Mouse (Mus musculus) small intestine, adult 2 months (tissue): ENCODE results near the gene Cic. TPM values are rescaled to one million over a fixed set of nuclear protein-coding genes. Genes with fewer than 3 reads are reported as not detected.

ENCODE experiments used
- H3K27ac ChIP-seq: fragments of 200-500 bp; 2 replicates; pipeline ENCODE4 v1.5.1; 2012; ENCODE audit warnings: low read depth, low read length, control low read depth, inconsistent platforms; ENCODE audit not compliant: insufficient read depth
- H3K27me3 ChIP-seq: fragments of 200-500 bp; 2 replicates; pipeline ENCODE4 v1.6.1; 2012; ENCODE audit warnings: mild to moderate bottlenecking, moderate library complexity, low read length, inconsistent platforms; ENCODE audit not compliant: control insufficient read depth, insufficient read depth
- H3K36me3 ChIP-seq: fragments of 200-500 bp; 2 replicates; pipeline ENCODE4 v1.6.1; 2012; ENCODE audit warnings: mild to moderate bottlenecking, low read length, control low read depth, inconsistent platforms; ENCODE audit not compliant: control insufficient read depth, insufficient read depth
- H3K4me1 ChIP-seq: fragments of 200-500 bp; 2 replicates; pipeline ENCODE4 v1.6.1; 2012; ENCODE audit warnings: low read length, inconsistent platforms, mixed read lengths; ENCODE audit not compliant: control insufficient read depth, insufficient read depth, insufficient read length
- H3K4me3 ChIP-seq: fragments of 200-500 bp; 2 replicates; pipeline ENCODE4 v1.5.1; 2012; ENCODE audit warnings: low read depth, mild to moderate bottlenecking, control low read depth, inconsistent platforms, low read length, moderate library complexity
- CTCF ChIP-seq: fragments of 200-500 bp; IDR thresholded peaks from 2 replicates; pipeline ENCODE4 v1.5.1; 2012; ENCODE audit warnings: low read depth, mild to moderate bottlenecking, control low read depth, inconsistent platforms, low read length, moderate library complexity, mixed read lengths; ENCODE audit not compliant: insufficient replicate concordance, insufficient read length; ENCODE audit errors: extremely low read depth
- POLR2A ChIP-seq: fragments of 200-500 bp; IDR thresholded peaks from 2 replicates; pipeline ENCODE4 v1.6.1; 2012; ENCODE audit warnings: low read depth, mild to moderate bottlenecking, control low read depth, inconsistent platforms, low read length, moderate library complexity
- WGBS: fragments of 180-500 bp; shearing (Covaris S2); methylation state at CpG from one replicate; pipeline ENCODE4 v1.1.7; 2018; 5-methylcytosine and 5-hydroxymethylcytosine counted together
- polyA plus RNA-seq: library from polyadenylated mRNA; depleted of rRNA; stranded (reverse); fragments of >200 nt; gene quantifications from 2 replicates; pipeline ENCODE4 v1.2.3, GENCODE M21; 2012

Gene Cic
- polyA plus RNA-seq, 1 experiment = 65.6 TPM

GRCm38 (mm10) chr7:25288011-25288410 is 20.5 kb downstream of the Cic start:
- H3K27ac ChIP-seq = no peak overlapping the region
- peaks cover 18% of the 10 kb centered on the region for H3K4me1 ChIP-seq
- TF ChIP-seq CTCF (no peak), POLR2A (no peak)
- H3K27me3 ChIP-seq = no peaks in the 10 kb centered on the region
- peaks cover 70% of the 10 kb centered on the region for H3K36me3 ChIP-seq
- H3K4me3 ChIP-seq = no peak overlapping the region
- WGBS = 90% methylated on average over 12 of the region's 12 CpGs

- TF ChIP-seq POLR2A (no peak), CTCF (no peak)
- H3K4me3 ChIP-seq = no peak overlapping the region
- 89% methylated on average over 3 of the region's 3 CpGs for WGBS
- peaks cover 12% of the 10 kb centered on the region for H3K4me1 ChIP-seq
- H3K36me3 ChIP-seq = peaks cover 76% of the 10 kb centered on the region
- H3K27ac ChIP-seq = no peak overlapping the region
- no peaks in the 10 kb centered on the region for H3K27me3 ChIP-seq
Measured at GRCm38 (mm10) chr7:25288721-25289120, 21.2 kb downstream of the Cic start.

GRCm38 (mm10) chr7:25289925-25290324 is 22.4 kb downstream of the Cic start:
- peaks cover 10% of the 10 kb centered on the region for H3K4me1 ChIP-seq
- H3K27ac ChIP-seq = no peak overlapping the region
- no peaks in the 10 kb centered on the region for H3K27me3 ChIP-seq
- no peak overlapping the region for H3K4me3 ChIP-seq
- no peak for TF ChIP-seq POLR2A
- no peak for TF ChIP-seq CTCF
- 96% methylated on average over 3 of the region's 3 CpGs for WGBS
- H3K36me3 ChIP-seq = peaks cover 81% of the 10 kb centered on the region

- no peak overlapping the region for H3K27ac ChIP-seq
- H3K4me3 ChIP-seq = no peak overlapping the region
- TF ChIP-seq CTCF (no peak), POLR2A (no peak)
- WGBS = 88% methylated on average over 1 of the region's 1 CpGs
- peaks cover 77% of the 10 kb centered on the region for H3K36me3 ChIP-seq
- no peaks in the 10 kb centered on the region for H3K27me3 ChIP-seq
- peaks cover 10% of the 10 kb centered on the region for H3K4me1 ChIP-seq
Measured at GRCm38 (mm10) chr7:25290463-25290862, 23.0 kb downstream of the Cic start.

GRCm38 (mm10) chr7:25290911-25291310 is 23.4 kb downstream of the Cic start:
- TF ChIP-seq CTCF (no peak), POLR2A (no peak)
- Histone ChIP-seq H3K27ac (no peak overlapping the region), H3K27me3 (no peaks in the 10 kb centered on the region), H3K4me3 (no peak overlapping the region), H3K36me3 (peaks cover 75% of the 10 kb centered on the region), H3K4me1 (peaks cover 11% of the 10 kb centered on the region)
- WGBS = 57% methylated on average over 2 of the region's 2 CpGs

- WGBS = 48% methylated on average over 7 of the region's 7 CpGs
- TF ChIP-seq POLR2A (no peak), CTCF (no peak)
- peaks cover 63% of the 10 kb centered on the region for H3K36me3 ChIP-seq
- H3K27me3 ChIP-seq = no peaks in the 10 kb centered on the region
- peaks cover 15% of the 10 kb centered on the region for H3K4me1 ChIP-seq
- no peak overlapping the region for H3K4me3 ChIP-seq
- H3K27ac ChIP-seq = no peak overlapping the region
Measured at GRCm38 (mm10) chr7:25292107-25292506, 24.6 kb downstream of the Cic start.

- Histone ChIP-seq H3K4me3 (no peak overlapping the region), H3K36me3 (peaks cover 52% of the 10 kb centered on the region), H3K4me1 (peaks cover 15% of the 10 kb centered on the region), H3K27ac (no peak overlapping the region), H3K27me3 (no peaks in the 10 kb centered on the region)
- 93% methylated on average over 9 of the region's 10 CpGs for WGBS
- TF ChIP-seq POLR2A (no peak), CTCF (no peak)
Measured at GRCm38 (mm10) chr7:25293191-25293739, 25.8 kb downstream of the Cic start.
